Mouse (Mus musculus) stomach, postnatal 0 days (tissue): ENCODE data around the gene Ahctf1.

Source experiments
- CTCF ChIP-seq: IDR thresholded peaks from 2 replicates; pipeline ENCODE4 v1.5.1; 2016; ENCODE audit warnings: antibody characterized with exemption, low read depth, mild to moderate bottlenecking, moderate library complexity
- EP300 ChIP-seq: optimal IDR thresholded peaks from 2 replicates; pipeline ENCODE3; 2016; ENCODE audit warnings: antibody characterized with exemption

DNA sequence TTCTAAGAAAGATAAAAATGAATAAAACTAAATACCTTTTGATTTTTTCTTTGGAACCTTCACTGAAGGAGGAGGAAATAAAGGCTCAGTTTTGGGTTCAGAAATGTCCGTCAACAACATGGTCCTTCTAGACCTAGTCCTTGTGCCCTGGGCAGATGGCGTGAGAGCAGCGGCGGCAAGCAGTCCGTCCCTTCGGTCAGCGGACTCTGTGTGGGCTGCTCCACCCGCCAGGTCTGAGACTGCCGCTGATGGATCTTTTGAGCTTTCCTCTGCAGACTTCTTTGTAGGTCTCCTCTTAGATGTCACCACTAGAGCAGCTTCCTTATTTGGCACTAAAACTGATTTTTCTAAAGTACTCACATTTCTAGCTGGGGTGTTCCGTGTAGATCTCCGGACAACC lies 51.2 kb downstream of the Ahctf1 start:
- no peak for TF ChIP-seq CTCF
- TF ChIP-seq EP300 = no peak
